Mouse (Mus musculus): ENCODE measurements around the gene Pnmt. TPM values are rescaled to one million over a fixed set of nuclear protein-coding genes. Genes with fewer than 3 reads are reported as not detected.

Gene Pnmt
- total and polyA plus RNA-seq, 3 experiments, result not detected

- H3K4me3 ChIP-seq (replicated peaks in 1 of 3; ENCODE audit: low read depth in 2 of 3, low read length in 2 of 3, poor library complexity in 1 of 3), result no peak overlapping the region
- H3K9ac ChIP-seq (ENCODE audit: insufficient read depth, low read depth), result no peak overlapping the region
- H3K27me3 ChIP-seq (replicated peaks), result peaks cover 82% of the 10 kb centered on the region
- H3K36me3 ChIP-seq (replicated peaks in 1 of 2; ENCODE audit: control insufficient read depth in 1 of 2, insufficient read depth in 1 of 2, low read length in 1 of 2), result no peaks in the 10 kb centered on the region
- dilution Hi-C loops (cut with MboI; ENCODE audit: extremely low pct_ligation_motif_present, extremely low pct_unique_long_range_greater_than_20kb, low sequenced_read_pairs), result no loop called here
- no peak for DNase-seq (ENCODE audit: extremely low read depth)
- H3K4me1 ChIP-seq (ENCODE audit: control insufficient read depth in 1 of 2, insufficient read depth in 2 of 2), result no peaks in the 10 kb centered on the region; a peak in 1 of 4 replicates
- in situ Hi-C loops (cut with MboI; ENCODE audit: low pct_ligation_motif_present, low pct_unique_long_range_greater_than_20kb, low sequenced_read_pairs), result no loop called here
- TF ChIP-seq GABPA (IDR thresholded peaks at IDR 0.05; ENCODE audit: insufficient replicate concordance, low read depth, low read length) (no peak), CTCF (conservative IDR thresholded peaks at IDR 0.05 in 1 of 2, IDR thresholded peaks at IDR 0.05 in 1 of 2; ENCODE audit: low read depth in 2 of 2, low read length in 2 of 2) (no peak), USF2 (conservative IDR thresholded peaks at IDR 0.05; ENCODE audit: low read depth, low read length) (no peak), MXI1 (IDR thresholded peaks at IDR 0.05; ENCODE audit: low read depth, low read length) (no peak), ELF1 (IDR thresholded peaks at IDR 0.05; ENCODE audit: low read depth, low read length) (no peak), KAT2A (IDR thresholded peaks at IDR 0.05; ENCODE audit: insufficient replicate concordance, low read length) (no peak), JUND (conservative IDR thresholded peaks at IDR 0.05; ENCODE audit: low read depth, low read length) (no peak), POLR2A (IDR thresholded peaks at IDR 0.05; ENCODE audit: low read depth, low read length) (no peak), SMC3 (IDR thresholded peaks at IDR 0.05; ENCODE audit: low read depth, low read length) (no peak), MAX (IDR thresholded peaks at IDR 0.05; ENCODE audit: low read length) (no peak), HCFC1 (IDR thresholded peaks at IDR 0.05; ENCODE audit: low read depth, low read length) (no peak), POLR2AphosphoS2 (IDR thresholded peaks at IDR 0.05; ENCODE audit: low read depth, low read length) (no peak)
- no peaks in the 10 kb centered on the region for H3K9me3 ChIP-seq (replicated peaks; ENCODE audit: low read length)
- no peaks in the 10 kb centered on the region for H3K79me2 ChIP-seq (replicated peaks; ENCODE audit: control insufficient read depth, extremely low read depth, insufficient read depth, poor library complexity, severe bottlenecking)
- no peak overlapping the region for H3K27ac ChIP-seq (ENCODE audit: insufficient read depth, low read depth)
- H3K4me2 ChIP-seq (ENCODE audit: insufficient read depth, low read depth, poor library complexity, severe bottlenecking), result no peak overlapping the region
These were observed 22.6 kb downstream of the Pnmt start for GRCm38 (mm10) chr11:98408872-98409271.

- no peaks in the 10 kb centered on the region for H3K36me3 ChIP-seq (replicated peaks in 1 of 2; ENCODE audit: control insufficient read depth in 1 of 2, insufficient read depth in 1 of 2, low read length in 1 of 2)
- H3K4me1 ChIP-seq (ENCODE audit: control insufficient read depth in 1 of 2, insufficient read depth in 2 of 2), result no peaks in the 10 kb centered on the region; a peak in 1 of 4 replicates
- H3K27me3 ChIP-seq (replicated peaks), result peaks cover 87% of the 10 kb centered on the region
These were observed 23.1 kb downstream of the Pnmt start for GRCm38 (mm10) chr11:98409341-98409822.

GRCm38 (mm10) chr11:98412273-98412796, 26.1 kb downstream of the Pnmt start, which contains the start of gene Erbb2:
Gene Erbb2 (plus strand): TSS chr11:98412470.
- H3K27ac ChIP-seq (ENCODE audit: insufficient read depth, low read depth), result no peak within 1 kb of the TSS

More at GRCm38 (mm10) chr11:98409341-98409822, 23.1 kb downstream of the Pnmt start:
- H3K27ac ChIP-seq (ENCODE audit: insufficient read depth, low read depth), result no peak overlapping the region
- no peak overlapping the region for H3K9ac ChIP-seq (ENCODE audit: insufficient read depth, low read depth)
- TF ChIP-seq HCFC1 (IDR thresholded peaks at IDR 0.05; ENCODE audit: low read depth, low read length), result no peak
- peak; percentile 27; the same call in 1 of the 2 replicates for TF ChIP-seq ZNF384 (IDR thresholded peaks at IDR 0.05; ENCODE audit: low read depth, low read length)
- TF ChIP-seq ELF1 (IDR thresholded peaks at IDR 0.05; ENCODE audit: low read depth, low read length), result no peak
- no peak overlapping the region for H3K4me3 ChIP-seq (replicated peaks in 1 of 3; ENCODE audit: low read depth in 2 of 3, low read length in 2 of 3, poor library complexity in 1 of 3)
- no peaks in the 10 kb centered on the region for H3K9me3 ChIP-seq (replicated peaks; ENCODE audit: low read length)
- no peaks in the 10 kb centered on the region for H3K79me2 ChIP-seq (replicated peaks; ENCODE audit: control insufficient read depth, extremely low read depth, insufficient read depth, poor library complexity, severe bottlenecking)
- in situ Hi-C loops (cut with MboI; ENCODE audit: low pct_ligation_motif_present, low pct_unique_long_range_greater_than_20kb, low sequenced_read_pairs), result no loop called here
- H3K4me2 ChIP-seq (ENCODE audit: insufficient read depth, low read depth, poor library complexity, severe bottlenecking), result no peak overlapping the region
- DNase-seq (ENCODE audit: extremely low read depth), result no peak
- dilution Hi-C loops (cut with MboI; ENCODE audit: extremely low pct_ligation_motif_present, extremely low pct_unique_long_range_greater_than_20kb, low sequenced_read_pairs), result no loop called here

More at GRCm38 (mm10) chr11:98412273-98412796, 26.1 kb downstream of the Pnmt start, which contains the start of gene Erbb2:
- in situ Hi-C loops (cut with MboI; ENCODE audit: low pct_ligation_motif_present, low pct_unique_long_range_greater_than_20kb, low sequenced_read_pairs), result no loop called here
- H3K36me3 ChIP-seq (replicated peaks in 1 of 2; ENCODE audit: control insufficient read depth in 1 of 2, insufficient read depth in 1 of 2, low read length in 1 of 2), result no peaks in the 10 kb centered on the region
- no peaks in the 10 kb centered on the region for H3K9me3 ChIP-seq (replicated peaks; ENCODE audit: low read length)
- peak within 1 kb of the TSS; percentile 15; the same call in 1 of the 2 replicates for H3K9ac ChIP-seq (ENCODE audit: insufficient read depth, low read depth)
- H3K27me3 ChIP-seq (replicated peaks), result peaks cover 92% of the 10 kb centered on the region
- H3K4me1 ChIP-seq (ENCODE audit: control insufficient read depth in 1 of 2, insufficient read depth in 2 of 2), result no peaks in the 10 kb centered on the region; a peak in 1 of 4 replicates
- H3K4me2 ChIP-seq (ENCODE audit: insufficient read depth, low read depth, poor library complexity, severe bottlenecking), result peak within 1 kb of the TSS; percentile 62
- peak within 1 kb of the TSS in 1 of 3 experiments; percentile 57 for H3K4me3 ChIP-seq (replicated peaks in 1 of 3; ENCODE audit: low read depth in 2 of 3, low read length in 2 of 3, poor library complexity in 1 of 3)
- dilution Hi-C loops (cut with MboI; ENCODE audit: extremely low pct_ligation_motif_present, extremely low pct_unique_long_range_greater_than_20kb, low sequenced_read_pairs), result no loop called here
- no peaks in the 10 kb centered on the region for H3K79me2 ChIP-seq (replicated peaks; ENCODE audit: control insufficient read depth, extremely low read depth, insufficient read depth, poor library complexity, severe bottlenecking)
- TF ChIP-seq HCFC1 (IDR thresholded peaks at IDR 0.05; ENCODE audit: low read depth, low read length) (no peak), UBTF (IDR thresholded peaks at IDR 0.05; ENCODE audit: low read depth, low read length) (0 out of 2 replicates have a peak, but pooled peaks have one; percentile 51)
- DNase-seq (ENCODE audit: extremely low read depth), result no peak

Measured in CH12.LX (cell line).